Mouse (Mus musculus): ENCODE measurements around the gene Ess2.

DNA sequence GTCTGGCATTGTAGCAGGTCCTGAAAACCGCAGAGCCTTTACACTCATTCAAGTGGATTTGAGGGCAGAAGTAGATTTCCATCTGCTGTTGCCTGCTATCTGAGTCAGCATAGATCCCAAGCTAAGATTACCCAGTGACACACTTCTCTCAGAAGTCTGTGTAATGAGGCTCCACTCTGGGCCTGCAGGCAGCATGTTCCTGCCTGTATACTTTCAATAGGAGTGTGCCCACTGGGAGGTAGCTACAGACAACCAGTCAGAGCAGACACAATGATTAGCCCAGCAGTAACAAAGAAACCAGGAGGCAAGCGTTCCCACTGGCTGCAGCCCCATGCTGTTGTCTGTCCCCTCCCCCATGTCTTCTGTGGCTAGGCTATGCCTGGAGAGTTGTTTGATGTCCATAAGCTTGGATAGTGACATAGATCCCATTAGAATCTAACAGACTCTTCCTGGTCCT, 38.3 kb upstream of the Ess2 start:
- TF ChIP-seq CTCF (IDR thresholded peaks at IDR 0.05) (no peak), EP300 (IDR thresholded peaks at IDR 0.05) (no peak)
